Mouse (Mus musculus): ENCODE results near the gene Ttc34. TPM values are rescaled to one million over a fixed set of nuclear protein-coding genes. Genes with fewer than 3 reads are reported as not detected.
A peak's percentile ranks its signal among the peaks of the same experiment; 100 is the strongest.

Gene Ttc34
- 0.24 and 0.59 TPM in 2 replicates for polyA plus RNA-seq (2015; fragmentation: Nextera tagmentation; extraction: Ambion mirVana)

DNA sequence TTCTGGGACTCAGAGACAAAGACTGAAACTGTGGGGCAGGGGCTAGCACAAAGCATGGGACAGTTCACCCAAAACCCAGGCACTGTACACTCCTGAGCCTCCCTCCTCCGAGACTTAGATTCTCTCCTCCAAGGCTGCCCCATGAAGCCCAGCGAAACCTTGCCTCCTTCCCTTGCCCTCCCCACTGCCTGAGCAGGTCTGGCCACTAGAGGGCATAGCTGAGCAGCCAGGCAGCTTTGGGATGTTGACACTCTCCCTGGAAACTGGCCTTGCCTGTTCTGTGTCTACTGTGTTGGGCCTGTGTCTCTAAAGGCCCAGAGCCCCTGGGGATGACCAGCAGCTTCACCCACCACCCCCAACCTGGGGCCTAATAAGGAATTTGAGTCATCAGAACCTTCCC, at the start of gene Ttc34:
Gene Ttc34 (plus strand): TSS at position 290 of the 400 bp plus-strand sequence.
- 64% methylated on average over 2 of the region's 2 CpGs for WGBS

DNA sequence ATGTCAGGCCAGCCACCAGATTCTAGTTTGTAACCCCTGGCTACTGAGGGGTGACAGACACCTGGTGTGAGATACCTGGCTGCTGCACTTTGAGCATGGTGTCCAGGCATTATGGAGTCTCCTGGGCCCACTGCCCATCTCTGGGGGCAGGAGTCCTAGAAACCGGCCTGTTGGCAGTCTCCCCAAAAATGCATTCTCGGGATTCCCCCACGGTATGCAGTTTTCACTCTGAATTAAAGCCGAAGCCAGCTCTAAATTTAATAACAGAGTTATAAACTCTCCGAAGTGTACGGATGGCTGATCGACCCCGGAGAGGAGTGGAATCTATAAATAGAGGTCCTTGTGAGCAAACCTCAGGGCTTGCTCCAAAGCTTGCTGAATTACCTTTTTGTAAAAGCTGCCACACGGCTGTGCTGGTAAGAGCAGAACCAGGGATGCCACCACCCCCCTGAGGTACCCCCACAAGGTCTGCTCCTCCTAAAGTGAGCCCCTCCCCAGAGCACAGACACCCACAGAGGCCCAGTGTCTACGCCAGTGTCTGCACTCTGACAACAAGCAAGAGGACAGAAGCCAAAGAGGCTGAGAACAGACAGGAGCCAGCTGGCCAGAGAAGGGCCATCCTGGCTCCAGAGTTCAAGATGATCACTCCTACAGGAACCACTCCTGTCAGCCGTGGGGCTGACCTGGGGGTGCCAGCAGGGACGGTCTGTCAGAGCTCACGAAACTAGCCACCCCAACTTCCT, 49.1 kb upstream of the Ttc34 start:
- peaks cover 6% of the 10 kb centered on the region; the same call in 1 of the 2 replicates for H3K27me3 ChIP-seq (ENCODE audit: insufficient read depth, low read length)
- H3K4me3 ChIP-seq (ENCODE audit: low read length), result no peak overlapping the region
- H3K9me3 ChIP-seq (ENCODE audit: low read length), result no peaks in the 10 kb centered on the region
- no peak overlapping the region for H3K4me2 ChIP-seq (replicated peaks; ENCODE audit: low read depth, low read length)
- ATAC-seq (ENCODE audit: low FRiP score, low TSS enrichment), result no peak
- peaks cover 27% of the 10 kb centered on the region for H3K4me1 ChIP-seq (ENCODE audit: insufficient read depth, low read length)
- no peak overlapping the region for H3K27ac ChIP-seq (ENCODE audit: low read length)
- WGBS, result 31% methylated on average over 13 of the region's 13 CpGs
- H3K36me3 ChIP-seq (ENCODE audit: insufficient read depth, low read length), result no peaks in the 10 kb centered on the region
- H3K9ac ChIP-seq (replicated peaks; ENCODE audit: low read length), result no peak overlapping the region

More for the DNA sequence above, at the start of gene Ttc34:
- Histone ChIP-seq H3K9me3 (ENCODE audit: low read length) (no peaks in the 10 kb centered on the region), H3K4me2 (replicated peaks; ENCODE audit: low read depth, low read length) (no peak within 1 kb of the TSS), H3K4me1 (ENCODE audit: insufficient read depth, low read length) (no peaks in the 10 kb centered on the region), H3K27me3 (ENCODE audit: insufficient read depth, low read length) (no peaks in the 10 kb centered on the region), H3K9ac (replicated peaks; ENCODE audit: low read length) (no peak within 1 kb of the TSS), H3K27ac (ENCODE audit: low read length) (no peak within 1 kb of the TSS), H3K4me3 (ENCODE audit: low read length) (no peak within 1 kb of the TSS), H3K36me3 (ENCODE audit: insufficient read depth, low read length) (no peaks in the 10 kb centered on the region)
- ATAC-seq (ENCODE audit: low FRiP score, low TSS enrichment), result no peak

DNA sequence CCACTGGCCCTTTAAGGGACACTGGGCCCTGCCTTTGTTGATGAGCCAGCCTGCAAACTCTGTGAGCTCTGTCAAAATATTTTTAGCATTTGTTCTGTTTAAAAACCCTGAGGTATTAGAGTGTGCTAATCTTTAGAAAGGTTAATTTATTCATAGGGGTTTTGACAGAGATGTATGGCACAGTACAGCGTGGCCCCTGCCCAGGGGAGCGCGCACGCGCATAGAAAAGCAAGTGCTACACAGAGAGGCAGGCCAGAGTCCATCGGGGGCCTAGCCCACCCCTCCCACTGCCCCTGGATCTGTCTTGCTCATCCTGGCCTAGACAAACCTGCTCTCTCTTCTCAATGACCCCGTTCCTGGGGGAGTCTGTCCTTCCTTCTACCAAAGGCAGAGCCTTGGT, 45.4 kb upstream of the Ttc34 start:
- H3K4me2 ChIP-seq (replicated peaks; ENCODE audit: low read depth, low read length), result no peak overlapping the region
- no peak overlapping the region for H3K4me3 ChIP-seq (ENCODE audit: low read length)
- H3K27me3 ChIP-seq (ENCODE audit: insufficient read depth, low read length), result peaks cover 14% of the 10 kb centered on the region
- H3K36me3 ChIP-seq (ENCODE audit: insufficient read depth, low read length), result no peaks in the 10 kb centered on the region
- 58% methylated on average over 7 of the region's 7 CpGs for WGBS
- no peak for ATAC-seq (ENCODE audit: low FRiP score, low TSS enrichment)
- no peak overlapping the region for H3K27ac ChIP-seq (ENCODE audit: low read length)
- H3K9me3 ChIP-seq (ENCODE audit: low read length), result no peaks in the 10 kb centered on the region
- peaks cover 15% of the 10 kb centered on the region for H3K4me1 ChIP-seq (ENCODE audit: insufficient read depth, low read length)
- H3K9ac ChIP-seq (replicated peaks; ENCODE audit: low read length), result no peak overlapping the region

DNA sequence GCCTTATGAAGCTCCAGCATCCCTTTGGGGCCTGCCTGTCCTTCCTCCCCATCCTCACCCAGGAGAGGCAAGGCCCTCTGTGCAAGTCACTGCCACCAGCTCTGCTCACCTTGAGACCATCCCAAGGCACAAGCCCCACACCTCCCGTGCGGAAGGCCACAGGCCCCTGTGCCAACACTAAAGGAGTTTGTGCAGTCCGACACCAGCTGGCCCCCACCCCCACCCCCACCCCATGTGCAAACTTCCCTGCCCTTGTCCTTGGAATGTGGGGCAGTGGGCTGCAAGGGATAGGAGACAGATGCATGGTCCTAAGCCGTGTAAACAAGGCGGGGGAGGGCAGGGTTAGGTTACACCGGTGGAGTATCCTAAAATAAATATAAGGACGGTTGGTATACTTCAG, 43.8 kb upstream of the Ttc34 start:
- Histone ChIP-seq H3K27me3 (ENCODE audit: insufficient read depth, low read length) (peaks cover 16% of the 10 kb centered on the region), H3K4me3 (ENCODE audit: low read length) (no peak overlapping the region), H3K4me1 (ENCODE audit: insufficient read depth, low read length) (peaks cover 6% of the 10 kb centered on the region), H3K9me3 (ENCODE audit: low read length) (no peaks in the 10 kb centered on the region), H3K4me2 (replicated peaks; ENCODE audit: low read depth, low read length) (no peak overlapping the region), H3K9ac (replicated peaks; ENCODE audit: low read length) (no peak overlapping the region), H3K27ac (ENCODE audit: low read length) (no peak overlapping the region), H3K36me3 (ENCODE audit: insufficient read depth, low read length) (no peaks in the 10 kb centered on the region)
- WGBS, result 43% methylated on average over 7 of the region's 7 CpGs
- no peak for ATAC-seq (ENCODE audit: low FRiP score, low TSS enrichment)

DNA sequence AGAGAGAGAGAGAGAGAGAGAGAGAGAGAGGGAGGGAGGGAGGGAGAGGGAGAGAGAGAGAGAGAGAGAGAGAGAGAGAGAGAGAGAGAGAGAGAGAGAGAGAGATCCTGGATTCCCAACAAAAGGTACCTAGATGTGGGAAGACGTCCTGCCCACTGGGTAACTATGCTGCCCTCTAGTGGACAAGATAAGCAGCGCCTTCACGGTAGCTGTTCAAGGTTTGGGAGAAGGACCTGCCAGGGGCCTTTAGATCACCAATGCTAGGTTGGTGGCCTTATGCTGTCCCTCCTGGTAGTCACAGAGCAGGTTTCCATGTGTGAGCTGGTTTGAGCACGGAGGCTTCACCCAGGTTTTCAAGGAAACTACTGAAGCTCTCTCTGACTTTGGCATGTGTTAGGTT, 39.4 kb upstream of the Ttc34 start:
- Histone ChIP-seq H3K9ac (replicated peaks; ENCODE audit: low read length) (no peak overlapping the region), H3K27ac (ENCODE audit: low read length) (no peak overlapping the region), H3K27me3 (ENCODE audit: insufficient read depth, low read length) (peaks cover 35% of the 10 kb centered on the region), H3K9me3 (ENCODE audit: low read length) (no peaks in the 10 kb centered on the region), H3K4me2 (replicated peaks; ENCODE audit: low read depth, low read length) (no peak overlapping the region), H3K36me3 (ENCODE audit: insufficient read depth, low read length) (no peaks in the 10 kb centered on the region), H3K4me1 (ENCODE audit: insufficient read depth, low read length) (peaks cover 12% of the 10 kb centered on the region), H3K4me3 (ENCODE audit: low read length) (no peak overlapping the region)
- ATAC-seq (ENCODE audit: low FRiP score, low TSS enrichment), result no peak
- WGBS, result 9% methylated on average over 4 of the region's 4 CpGs

DNA sequence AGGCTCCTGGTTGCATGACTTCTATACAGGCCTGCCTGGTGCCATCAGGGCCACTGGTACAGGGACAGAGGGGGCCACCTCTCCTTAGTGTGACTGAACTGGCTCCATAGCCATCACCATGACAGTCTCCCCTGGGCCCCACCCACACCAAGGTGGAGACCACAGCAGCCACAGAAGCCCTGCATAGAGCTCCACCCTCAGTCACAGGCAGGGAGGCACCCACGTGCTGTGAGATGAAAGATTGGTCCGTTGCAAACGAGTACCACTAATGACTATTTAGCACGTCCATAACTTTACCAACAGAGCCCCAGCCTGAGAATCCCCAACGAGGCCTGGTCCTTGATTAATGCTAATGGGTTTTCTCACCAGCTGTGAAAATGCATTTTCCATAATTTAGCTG, 36.7 kb upstream of the Ttc34 start:
- H3K9ac ChIP-seq (replicated peaks; ENCODE audit: low read length), result no peak overlapping the region
- peaks cover 35% of the 10 kb centered on the region for H3K27me3 ChIP-seq (ENCODE audit: insufficient read depth, low read length)
- H3K4me2 ChIP-seq (replicated peaks; ENCODE audit: low read depth, low read length), result no peak overlapping the region
- 46% methylated on average over 5 of the region's 5 CpGs for WGBS
- no peak overlapping the region for H3K27ac ChIP-seq (ENCODE audit: low read length)
- peaks cover 12% of the 10 kb centered on the region for H3K4me1 ChIP-seq (ENCODE audit: insufficient read depth, low read length)
- H3K36me3 ChIP-seq (ENCODE audit: insufficient read depth, low read length), result no peaks in the 10 kb centered on the region
- H3K9me3 ChIP-seq (ENCODE audit: low read length), result no peaks in the 10 kb centered on the region
- no peak overlapping the region for H3K4me3 ChIP-seq (ENCODE audit: low read length)
- no peak for ATAC-seq (ENCODE audit: low FRiP score, low TSS enrichment)

DNA sequence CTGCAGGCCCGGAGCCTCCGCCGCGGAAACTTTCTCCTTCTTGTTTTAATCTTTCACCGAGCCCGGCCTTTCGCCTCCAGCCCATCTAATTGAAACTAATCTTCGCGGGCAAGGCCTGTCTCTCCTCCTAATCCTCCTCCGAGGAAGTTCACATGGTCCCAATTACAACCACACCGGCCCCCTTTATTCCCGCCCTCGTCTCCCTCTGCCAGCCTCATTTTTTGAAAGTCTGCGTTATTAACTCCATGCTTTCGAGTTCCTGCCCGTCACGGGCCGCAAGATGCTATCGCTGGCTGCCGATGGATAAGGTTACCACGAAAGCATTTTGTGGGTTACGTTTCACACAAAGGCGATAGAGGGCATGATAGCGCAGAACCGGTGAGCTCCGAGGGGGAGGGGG, 35.0 kb upstream of the Ttc34 start:
- ATAC-seq (ENCODE audit: low FRiP score, low TSS enrichment), result no peak
- H3K9ac ChIP-seq (replicated peaks; ENCODE audit: low read length), result 0 out of 2 replicates have a peak overlapping the region, but pooled peaks have one; percentile 19
- peak overlapping the region; percentile 37 for H3K4me2 ChIP-seq (replicated peaks; ENCODE audit: low read depth, low read length)
- H3K36me3 ChIP-seq (ENCODE audit: insufficient read depth, low read length), result no peaks in the 10 kb centered on the region
- WGBS, result 4% methylated on average over 26 of the region's 26 CpGs
- peaks cover 12% of the 10 kb centered on the region for H3K4me1 ChIP-seq (ENCODE audit: insufficient read depth, low read length)
- 0 out of 2 replicates have a peak overlapping the region, but pooled peaks have one; percentile 7 for H3K4me3 ChIP-seq (ENCODE audit: low read length)
- no peaks in the 10 kb centered on the region for H3K9me3 ChIP-seq (ENCODE audit: low read length)
- H3K27ac ChIP-seq (ENCODE audit: low read length), result no peak overlapping the region
- H3K27me3 ChIP-seq (ENCODE audit: insufficient read depth, low read length), result peaks cover 25% of the 10 kb centered on the region

DNA sequence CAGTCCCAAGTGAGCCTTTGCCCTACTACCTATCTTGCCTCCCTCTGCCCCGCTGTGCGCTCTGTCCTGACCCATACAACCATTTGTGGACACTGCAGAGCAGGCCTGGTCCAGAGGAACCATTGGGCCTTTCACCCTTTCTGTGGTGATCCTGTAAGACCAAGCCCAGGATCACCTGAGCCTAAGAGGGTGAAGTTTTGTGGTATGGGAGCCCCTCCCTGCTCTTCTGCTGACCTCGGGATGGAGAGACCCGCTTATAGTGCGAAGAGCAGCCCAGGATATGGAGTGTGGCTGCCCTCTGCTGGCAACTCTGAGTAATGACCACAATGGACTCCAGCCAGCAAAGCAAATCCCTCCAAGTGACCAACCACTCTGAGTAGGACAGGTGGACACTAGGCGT, 11.6 kb upstream of the Ttc34 start:
- Histone ChIP-seq H3K27me3 (ENCODE audit: insufficient read depth, low read length) (peaks cover 8% of the 10 kb centered on the region), H3K36me3 (ENCODE audit: insufficient read depth, low read length) (no peaks in the 10 kb centered on the region), H3K4me1 (ENCODE audit: insufficient read depth, low read length) (0 out of 2 replicates have a peak, but pooled peaks cover 7% of the 10 kb centered on the region), H3K9ac (replicated peaks; ENCODE audit: low read length) (no peak overlapping the region), H3K27ac (ENCODE audit: low read length) (no peak overlapping the region), H3K4me3 (ENCODE audit: low read length) (no peak overlapping the region), H3K9me3 (ENCODE audit: low read length) (no peaks in the 10 kb centered on the region), H3K4me2 (replicated peaks; ENCODE audit: low read depth, low read length) (no peak overlapping the region)
- peak; percentile 56 for ATAC-seq (ENCODE audit: low FRiP score, low TSS enrichment)
- 32% methylated on average over 6 of the region's 6 CpGs for WGBS

DNA sequence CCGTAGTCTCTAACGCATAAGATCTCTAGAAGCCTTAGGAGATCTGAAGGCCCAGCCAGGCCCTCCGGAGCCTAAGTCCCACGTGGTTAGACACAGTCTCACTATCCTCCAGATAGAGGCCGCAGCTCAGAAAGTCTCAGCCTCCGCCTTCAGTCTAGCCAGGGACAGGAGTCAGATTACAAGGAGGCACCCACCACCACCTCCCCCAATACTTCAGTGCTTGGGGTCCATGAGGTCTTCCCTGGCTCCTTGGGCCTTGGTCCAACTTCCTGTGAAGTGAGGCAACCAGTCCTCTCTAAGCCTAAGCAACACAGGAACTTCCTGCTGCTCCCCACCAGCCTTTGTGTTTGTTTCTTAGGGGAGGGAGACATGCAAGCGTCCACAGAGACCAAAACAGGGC, 11.0 kb upstream of the Ttc34 start:
- peak; percentile 13 for ATAC-seq (ENCODE audit: low FRiP score, low TSS enrichment)
- no peak overlapping the region for H3K4me3 ChIP-seq (ENCODE audit: low read length)
- H3K27ac ChIP-seq (ENCODE audit: low read length), result no peak overlapping the region
- H3K4me2 ChIP-seq (replicated peaks; ENCODE audit: low read depth, low read length), result no peak overlapping the region
- H3K27me3 ChIP-seq (ENCODE audit: insufficient read depth, low read length), result peaks cover 8% of the 10 kb centered on the region
- 50% methylated on average over 7 of the region's 7 CpGs for WGBS
- H3K9ac ChIP-seq (replicated peaks; ENCODE audit: low read length), result no peak overlapping the region
- 0 out of 2 replicates have a peak, but pooled peaks cover 7% of the 10 kb centered on the region for H3K4me1 ChIP-seq (ENCODE audit: insufficient read depth, low read length)
- no peaks in the 10 kb centered on the region for H3K36me3 ChIP-seq (ENCODE audit: insufficient read depth, low read length)
- H3K9me3 ChIP-seq (ENCODE audit: low read length), result no peaks in the 10 kb centered on the region

DNA sequence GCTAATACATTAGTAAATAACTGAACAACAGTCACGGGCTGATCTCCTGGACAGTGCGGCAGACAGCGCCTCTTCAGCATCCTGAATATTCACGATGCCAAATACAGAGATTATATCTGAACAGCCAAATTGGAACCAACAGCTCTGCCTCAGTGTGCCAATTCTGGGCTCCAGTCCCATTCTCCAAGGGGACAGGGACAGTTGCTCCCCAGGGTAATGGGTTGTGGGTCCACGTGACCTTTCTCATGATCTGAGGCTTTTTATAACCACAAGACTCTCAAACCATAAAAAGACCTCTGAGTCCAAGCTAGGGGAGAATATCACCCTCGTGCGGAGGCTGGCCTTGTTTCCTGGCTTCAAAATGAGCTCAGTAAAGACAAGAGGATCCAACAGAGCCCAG, 10.1 kb upstream of the Ttc34 start:
- no peak overlapping the region for H3K9ac ChIP-seq (replicated peaks; ENCODE audit: low read length)
- H3K27ac ChIP-seq (ENCODE audit: low read length), result no peak overlapping the region
- WGBS, result 79% methylated on average over 7 of the region's 7 CpGs
- peaks cover 8% of the 10 kb centered on the region for H3K27me3 ChIP-seq (ENCODE audit: insufficient read depth, low read length)
- no peaks in the 10 kb centered on the region for H3K9me3 ChIP-seq (ENCODE audit: low read length)
- H3K4me2 ChIP-seq (replicated peaks; ENCODE audit: low read depth, low read length), result no peak overlapping the region
- ATAC-seq (ENCODE audit: low FRiP score, low TSS enrichment), result no peak
- H3K4me1 ChIP-seq (ENCODE audit: insufficient read depth, low read length), result 0 out of 2 replicates have a peak, but pooled peaks cover 7% of the 10 kb centered on the region
- H3K36me3 ChIP-seq (ENCODE audit: insufficient read depth, low read length), result no peaks in the 10 kb centered on the region
- H3K4me3 ChIP-seq (ENCODE audit: low read length), result no peak overlapping the region

Measured in kidney, embryonic 16.5 days (tissue).